Mouse (Mus musculus) Patski (cell line): ENCODE measurements around the gene Cgref1. TPM values are rescaled to one million over a fixed set of nuclear protein-coding genes. Genes with fewer than 3 reads are reported as not detected.

Source experiments
- ATAC-seq: fragments of 100-300 bp; one replicate; pipeline ENCODE4 v1.8.0; 2021
- CTCF ChIA-PET: fragments of 350-600 bp; sonication (Branson Sonifier 250); formaldehyde crosslinking; loops from one replicate; lab custom pipeline; 2022; ENCODE audit warnings: inconsistent platforms; lab: Charles Lee
- POLR2A ChIA-PET: fragments of 350-600 bp; sonication (Branson Sonifier 250); formaldehyde crosslinking; loops from one replicate; lab custom pipeline; 2022; ENCODE audit warnings: antibody characterized with exemption, inconsistent platforms; lab: Charles Lee
- DNase-seq: peaks from one replicate; pipeline ENCODE4 v3.0.0-alpha.2; 2011; ENCODE audit warnings: low read depth, low spot score
- H3K27me3 ChIP-seq: fragments of 371-371 bp; one replicate; pipeline ENCODE4 v1.5.1; 2021
- CTCF ChIP-seq: fragments of 100-300 bp; IDR thresholded peaks from one replicate; pipeline ENCODE4 v1.5.1; 2021
- in situ Hi-C: fragments of 300-500 bp; cut with MboI; formaldehyde crosslinking; loops from 3 replicates; pipeline ENCODE4 v1.11.1; 2018; ENCODE audit warnings: low pct_unique_long_range_greater_than_20kb, mixed read lengths
- polyA plus RNA-seq: library from polyadenylated mRNA; unstranded; gene quantifications from one replicate; pipeline ENCODE4 v1.2.3, GENCODE M21; 2021

Gene Cgref1
- polyA plus RNA-seq, 1 experiment from 2014 or later: 0.23 TPM

DNA sequence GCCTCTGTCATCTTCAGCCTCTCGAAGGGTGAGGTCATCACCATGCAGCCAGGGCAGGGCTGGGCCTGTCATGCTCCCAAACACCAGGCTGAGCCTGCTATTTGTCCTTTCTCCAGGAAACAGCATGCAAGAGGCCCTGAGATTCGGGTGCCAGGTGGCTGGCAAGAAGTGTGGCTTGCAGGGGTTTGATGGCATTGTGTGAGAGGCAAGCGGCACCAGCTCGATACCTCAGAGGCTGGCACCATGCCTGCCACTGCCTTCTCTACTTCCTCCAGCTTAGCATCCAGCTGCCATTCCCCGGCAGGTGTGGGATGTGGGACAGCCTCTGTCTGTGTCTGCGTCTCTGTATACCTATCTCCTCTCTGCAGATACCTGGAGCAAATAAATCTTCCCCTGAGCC lies 14.5 kb downstream of the Cgref1 start:
- in situ Hi-C loops: loop anchor here (5.0 kb wide), 1 partner anchor 71 kb away; no protein-coding TSS in a partner anchor
- ATAC-seq (no peak), DNase-seq (no peak)
- ChIA-PET POLR2A (no interaction called here), CTCF (interaction anchor here (0.9 to 3.2 kb wide), 7 partner anchors 14 to 73 kb away, joined by 3 to 26 read pairs (median 4); no protein-coding TSS in a partner anchor)
- H3K27me3 ChIP-seq: no peaks in the 10 kb centered on the region
- TF ChIP-seq CTCF: no peak

GRCm38 (mm10) chr5:30930121-30930520 lies 15.3 kb downstream of the Cgref1 start:
- ATAC-seq (no peak), DNase-seq (no peak)
- ChIA-PET POLR2A (no interaction called here), CTCF (interaction anchor here (0.7 to 3.2 kb wide), 23 partner anchors 9 to 129 kb away, joined by 3 to 26 read pairs (median 5); partner anchors contain the start of genes Khk and Preb)
- H3K27me3 ChIP-seq: no peaks in the 10 kb centered on the region
- in situ Hi-C loops: loop anchor here (5.0 kb wide), 1 partner anchor 72 kb away; no protein-coding TSS in a partner anchor
- TF ChIP-seq CTCF: peak; percentile 95

DNA sequence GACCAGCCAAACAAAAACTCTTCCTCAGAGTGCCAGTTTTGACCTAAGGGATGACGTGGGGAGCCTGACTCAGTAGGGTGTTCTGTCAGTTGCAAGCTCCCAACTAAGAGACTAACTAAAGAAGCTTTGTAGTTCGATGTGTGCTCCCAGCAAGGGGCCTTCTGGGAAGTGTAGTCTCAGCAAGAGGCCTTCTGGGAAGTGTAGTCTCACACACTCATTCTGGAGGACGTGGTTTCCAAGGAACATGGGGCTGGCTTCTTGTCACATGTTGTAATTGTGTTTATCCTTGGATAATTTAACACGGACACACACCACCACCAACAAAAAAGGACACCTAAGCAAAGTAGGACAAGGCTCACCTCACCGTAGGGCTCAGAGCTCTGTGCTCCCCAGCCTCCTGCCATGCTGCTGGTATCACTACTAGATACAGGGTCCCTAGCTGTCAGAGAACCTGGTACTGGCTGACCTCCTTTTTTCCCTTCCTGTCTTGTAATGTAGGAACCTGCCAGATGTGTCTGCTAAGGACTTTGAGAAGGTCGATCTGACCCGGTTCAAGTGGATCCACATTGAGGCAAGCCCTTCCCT lies 17.4 kb downstream of the Cgref1 start:
- no peak for TF ChIP-seq CTCF
- in situ Hi-C loops: no loop called here
- no peak for ATAC-seq
- POLR2A ChIA-PET: no interaction called here
- no peaks in the 10 kb centered on the region for H3K27me3 ChIP-seq
- DNase-seq: no peak
- CTCF ChIA-PET: interaction anchor here (1.4 to 1.9 kb wide), 2 partner anchors 70 to 76 kb away, joined by 5 to 6 read pairs; no protein-coding TSS in a partner anchor

DNA sequence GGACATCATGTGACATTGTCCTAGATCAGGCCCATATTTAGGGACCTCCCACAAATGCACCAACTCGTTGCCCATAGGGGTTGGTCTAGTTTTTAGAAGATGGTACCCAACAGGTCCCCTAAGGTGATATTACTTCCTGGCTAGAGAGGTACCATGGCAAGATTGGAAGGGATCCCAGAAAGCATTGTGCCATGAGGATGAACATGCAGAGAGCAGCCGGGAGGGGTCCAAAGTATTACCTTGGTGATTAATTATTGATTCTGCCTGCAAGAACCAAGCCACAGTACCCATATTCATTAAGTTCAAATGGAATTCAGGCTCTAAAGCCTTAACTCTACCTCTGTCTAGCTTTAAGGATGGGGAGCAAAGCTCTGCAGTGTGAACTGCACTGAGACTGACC lies 19.3 kb downstream of the Cgref1 start:
- no peaks in the 10 kb centered on the region for H3K27me3 ChIP-seq
- no peak for TF ChIP-seq CTCF
- no peak for DNase-seq
- ChIA-PET POLR2A (no interaction called here), CTCF (interaction anchor here (0.7 to 1.1 kb wide), 3 partner anchors 39 to 79 kb away, joined by 3 to 4 read pairs (median 3); no protein-coding TSS in a partner anchor)
- in situ Hi-C loops: no loop called here
- ATAC-seq: no peak

DNA sequence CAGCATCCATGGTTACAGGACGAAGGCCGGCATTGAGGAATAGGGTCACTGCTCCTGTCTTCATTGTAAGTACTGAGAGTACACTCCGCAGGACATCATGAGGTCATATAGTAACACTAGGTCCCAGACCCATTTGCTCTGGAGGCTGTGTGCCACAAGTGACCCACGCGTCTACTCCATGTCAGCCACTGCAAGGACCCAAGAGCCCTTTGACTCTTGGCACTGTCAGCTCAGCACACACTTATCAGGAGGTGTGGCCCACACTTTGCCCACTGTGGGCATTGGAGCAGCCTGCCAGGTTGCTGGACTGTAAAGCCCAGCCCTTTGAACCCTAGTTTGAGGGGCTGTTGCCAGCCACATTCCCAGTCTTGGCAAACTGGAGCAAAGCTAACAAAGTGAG lies 20.2 kb downstream of the Cgref1 start:
- ChIA-PET POLR2A (no interaction called here), CTCF (interaction anchor here (1.3 kb wide), 1 partner anchor 72 kb away, joined by 3 read pairs; no protein-coding TSS in a partner anchor)
- ATAC-seq (no peak), DNase-seq (no peak)
- TF ChIP-seq CTCF: no peak
- H3K27me3 ChIP-seq: no peaks in the 10 kb centered on the region
- in situ Hi-C loops: no loop called here

- H3K27me3 ChIP-seq: no peaks in the 10 kb centered on the region
- no peak for TF ChIP-seq CTCF
- no peak for ATAC-seq
- in situ Hi-C loops: no loop called here
- ChIA-PET CTCF (interaction anchor here (1.3 to 4.1 kb wide), 2 partner anchors 72 to 80 kb away, joined by 3 to 24 read pairs; no protein-coding TSS in a partner anchor), POLR2A (no interaction called here)
- no peak for DNase-seq
Measured at GRCm38 (mm10) chr5:30924614-30925013, 20.8 kb downstream of the Cgref1 start.

DNA sequence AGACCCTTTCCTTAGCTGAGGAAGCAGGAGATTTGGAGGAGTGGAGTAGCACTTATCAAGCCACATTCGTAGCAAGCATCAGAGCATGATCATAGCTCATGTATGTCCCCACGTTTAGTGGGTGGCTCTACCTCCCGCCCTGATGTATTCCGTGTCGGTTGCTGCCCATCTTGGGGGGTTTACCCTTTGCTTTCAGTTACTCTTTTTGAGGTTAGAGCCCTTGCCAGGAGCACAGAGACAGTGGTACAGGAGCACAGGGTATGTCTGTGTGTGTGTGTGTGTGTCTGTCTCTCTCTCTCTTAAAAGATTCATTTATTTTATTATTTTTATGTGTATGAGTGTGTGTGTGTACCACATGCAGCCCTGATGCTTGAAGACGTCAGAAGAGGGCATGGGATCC lies 22.3 kb downstream of the Cgref1 start:
- in situ Hi-C loops: no loop called here
- CTCF ChIA-PET: interaction anchor here (1.4 to 4.1 kb wide), 5 partner anchors 11 to 118 kb away, joined by 3 to 24 read pairs (median 10); no protein-coding TSS in a partner anchor
- no peak for DNase-seq
- H3K27me3 ChIP-seq: no peaks in the 10 kb centered on the region
- POLR2A ChIA-PET: interaction anchor here (1.9 kb wide), 1 partner anchor 35 kb away, joined by 7 read pairs; the partner anchor contains the start of gene Agbl5
- ATAC-seq: no peak
- TF ChIP-seq CTCF: no peak

- DNase-seq (no peak), ATAC-seq (no peak)
- in situ Hi-C loops: no loop called here
- CTCF ChIA-PET: interaction anchor here (1.4 to 4.1 kb wide), 5 partner anchors 11 to 117 kb away, joined by 3 to 24 read pairs (median 10); no protein-coding TSS in a partner anchor
- POLR2A ChIA-PET: interaction anchor here (0.9 to 1.9 kb wide), 2 partner anchors 27 to 35 kb away, joined by 4 to 7 read pairs; partner anchors contain the start of gene Agbl5
- H3K27me3 ChIP-seq: no peaks in the 10 kb centered on the region
- TF ChIP-seq CTCF: no peak
Measured at GRCm38 (mm10) chr5:30922581-30923041, 22.8 kb downstream of the Cgref1 start.

DNA sequence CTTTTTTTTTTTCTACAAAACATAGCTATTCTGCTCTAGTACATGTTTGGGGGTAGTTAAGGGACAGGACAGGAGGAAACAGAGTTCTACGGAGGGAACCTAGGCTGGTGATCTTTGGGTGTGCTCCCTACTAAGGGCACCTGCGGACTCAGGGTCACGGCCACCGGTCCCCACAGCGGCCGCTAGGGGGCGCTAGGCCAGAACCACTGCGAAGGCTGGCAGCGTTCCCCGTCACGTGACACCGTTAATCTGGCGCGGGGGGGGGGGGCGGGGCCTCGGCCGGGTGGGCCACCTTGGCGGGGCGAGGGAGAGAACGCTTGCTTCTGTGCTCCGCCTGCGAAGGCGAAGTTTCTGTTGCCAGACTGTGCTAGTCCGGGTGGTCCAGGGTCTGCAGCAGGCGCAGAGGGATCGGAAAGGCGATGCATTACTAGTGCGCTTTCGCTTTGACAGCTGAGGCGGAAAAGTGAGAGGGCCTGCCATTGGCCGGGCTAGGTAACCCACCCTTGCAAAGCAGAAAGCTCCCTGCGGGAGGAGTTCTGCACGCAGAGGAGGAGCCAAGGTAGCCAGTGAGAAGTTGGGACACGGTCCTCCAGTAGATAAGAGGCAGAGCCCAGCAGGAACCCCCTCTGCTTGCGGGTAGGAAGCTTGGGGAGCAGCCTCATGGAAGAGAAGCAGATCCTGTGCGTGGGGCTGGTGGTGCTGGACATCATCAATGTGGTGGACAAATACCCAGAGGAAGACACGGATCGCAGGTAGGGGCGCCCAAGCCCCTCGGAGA lies 23.9 kb downstream of the Cgref1 start, which contains the start of gene Khk:
Gene Khk, plus strand, starts transcription at position 176 of the 778 bp plus-strand sequence.
- ChIA-PET POLR2A (interaction anchor here (0.5 to 1.9 kb wide), 8 partner anchors 28 to 110 kb away, joined by 3 to 7 read pairs (median 4); partner anchors contain the start of gene Agbl5), CTCF (interaction anchor here (1.0 to 4.1 kb wide), 18 partner anchors 8 to 128 kb away, joined by 3 to 24 read pairs (median 5); partner anchors contain the start of genes Preb and Slc5a6)
- in situ Hi-C loops: no loop called here
- TF ChIP-seq CTCF: no peak
- DNase-seq (no peak), ATAC-seq (peak; percentile 77)
- no peaks in the 10 kb centered on the region for H3K27me3 ChIP-seq

GRCm38 (mm10) chr5:30920621-30921020 lies 24.8 kb downstream of the Cgref1 start:
- CTCF ChIA-PET: interaction anchor here (1.0 to 4.1 kb wide), 12 partner anchors 9 to 110 kb away, joined by 3 to 24 read pairs (median 4); partner anchors contain the start of gene Preb
- TF ChIP-seq CTCF: no peak
- POLR2A ChIA-PET: interaction anchor here (0.7 to 1.1 kb wide), 3 partner anchors 31 to 109 kb away, joined by 3 to 4 read pairs (median 3); no protein-coding TSS in a partner anchor
- H3K27me3 ChIP-seq: no peaks in the 10 kb centered on the region
- in situ Hi-C loops: no loop called here
- DNase-seq: no peak
- no peak for ATAC-seq
